Mouse (Mus musculus): ENCODE results near the gene Clec1b.

Gene Clec1b

GRCm38 (mm10) chr6:129408562-129408961 is 11.5 kb downstream of the Clec1b start, which contains the start of gene Clec9a:
TSS of gene Clec9a (plus strand) at chr6:129408862.
- no peak for DNase-seq (ENCODE audit: low read depth, low spot score)

GRCm38 (mm10) chr6:129414177-129414576 is 17.1 kb downstream of the Clec1b start:
- no peak for DNase-seq (ENCODE audit: low read depth, low spot score)

GRCm38 (mm10) chr6:129422311-129422710 is 25.2 kb downstream of the Clec1b start:
- no peak for DNase-seq (ENCODE audit: low read depth, low spot score)

- no peak for DNase-seq (ENCODE audit: low read depth, low spot score)
These were observed 26.1 kb downstream of the Clec1b start for GRCm38 (mm10) chr6:129423040-129423733.

GRCm38 (mm10) chr6:129423734-129424072 is 26.6 kb downstream of the Clec1b start:
- peak; percentile 73 for DNase-seq (ENCODE audit: low read depth, low spot score)

GRCm38 (mm10) chr6:129425217-129425616 is 28.1 kb downstream of the Clec1b start:
- no peak for DNase-seq (ENCODE audit: low read depth, low spot score)

GRCm38 (mm10) chr6:129425812-129426211 is 28.7 kb downstream of the Clec1b start:
- peak; percentile 30 for DNase-seq (ENCODE audit: low read depth, low spot score)

- DNase-seq (ENCODE audit: low read depth, low spot score) = no peak
These were observed 30.2 kb downstream of the Clec1b start for GRCm38 (mm10) chr6:129427281-129427680.

GRCm38 (mm10) chr6:129434239-129434638 is 37.1 kb downstream of the Clec1b start:
- no peak for DNase-seq (ENCODE audit: low read depth, low spot score)

- DNase-seq (ENCODE audit: low read depth, low spot score) = no peak
These were observed 38.9 kb downstream of the Clec1b start for GRCm38 (mm10) chr6:129436025-129436424.

GRCm38 (mm10) chr6:129438033-129438432 is 40.9 kb downstream of the Clec1b start:
- DNase-seq (ENCODE audit: low read depth, low spot score) = no peak

GRCm38 (mm10) chr6:129449743-129450142 is 52.6 kb downstream of the Clec1b start:
- peak; percentile 23 for DNase-seq (ENCODE audit: low read depth, low spot score)

- no peak for DNase-seq (ENCODE audit: low read depth, low spot score)
These were observed 54.4 kb downstream of the Clec1b start, which contains the start of gene Clec1a for GRCm38 (mm10) chr6:129451411-129452039. TSS of gene Clec1a (minus strand) at chr6:129452000.

Measured in mesoderm, embryonic 11.5 days (tissue).